Mouse (Mus musculus): ENCODE measurements around the gene Faah. TPM values are rescaled to one million over a fixed set of nuclear protein-coding genes. Genes with fewer than 3 reads are reported as not detected.

Gene Faah
- total RNA-seq, 2 experiments from 2014 or later, result 4.0 to 4.5 TPM

Other genes starting within 250 kb of the Faah start
- 1 to 10 TPM; 2.0 to 2.3 TPM for gene Tex38, start 236.9 kb downstream of the Faah start, total RNA-seq (2021)
- 10 to 100 TPM; 45.2 to 51.9 TPM for gene Atpaf1, start 233.1 kb downstream of the Faah start, total RNA-seq (2021)
- 10 to 100 TPM; 17.8 to 19.5 TPM for gene Mob3c, start 189.8 kb downstream of the Faah start, total RNA-seq (2021)
- gene Mknk1, start 178.7 kb downstream of the Faah start, total RNA-seq (2021), result 10 to 100 TPM; 30.2 to 37.4 TPM
- not detected for gene Kncn, start 133.5 kb downstream of the Faah start, total RNA-seq (2021)
- not detected for gene 6430628N08Rik, start 127.3 kb downstream of the Faah start, total RNA-seq (2021)
- not detected for gene Dmbx1, start 78.0 kb downstream of the Faah start, total RNA-seq (2021)
- gene Nsun4, start 36.0 kb upstream of the Faah start, total RNA-seq (2021), result 10 to 100 TPM; 28.3 to 29.9 TPM
- 100 to 1,000 TPM; 565 to 864 TPM for gene Uqcrh, start 57.1 kb upstream of the Faah start, total RNA-seq (2021)
- 10 to 100 TPM; 73.7 to 81.7 TPM for gene Lrrc41, start 57.3 kb upstream of the Faah start, total RNA-seq (2021)
- gene Rad54l, start 105.8 kb upstream of the Faah start, total RNA-seq (2021), result under 1 TPM; 0.32 to 0.93 TPM
- 10 to 100 TPM; 57.0 to 65.1 TPM for gene Pomgnt1, start 105.9 kb upstream of the Faah start, total RNA-seq (2021)
- gene Lurap1, start 133.4 kb upstream of the Faah start, total RNA-seq (2021), result 10 to 100 TPM in 1 of 2 experiments, 1 to 10 TPM in 1; 9.8 to 12.3 TPM
- not detected for gene Tspan1, start 149.7 kb upstream of the Faah start, total RNA-seq (2021)
- not detected for gene 1700042G07Rik, start 155.4 kb upstream of the Faah start, total RNA-seq (2021)
- not detected for gene Gm49337, start 155.5 kb upstream of the Faah start, total RNA-seq (2021)
- 10 to 100 TPM; 16.1 to 18.3 TPM for gene Pik3r3, start 203.7 kb upstream of the Faah start, total RNA-seq (2021)